Mouse (Mus musculus): ENCODE measurements around the gene Tulp4. TPM values are rescaled to one million over a fixed set of nuclear protein-coding genes. Genes with fewer than 3 reads are reported as not detected.

Gene Tulp4
- polyA plus RNA-seq, 1 experiment from 2014 or later, result 14.2 TPM

DNA sequence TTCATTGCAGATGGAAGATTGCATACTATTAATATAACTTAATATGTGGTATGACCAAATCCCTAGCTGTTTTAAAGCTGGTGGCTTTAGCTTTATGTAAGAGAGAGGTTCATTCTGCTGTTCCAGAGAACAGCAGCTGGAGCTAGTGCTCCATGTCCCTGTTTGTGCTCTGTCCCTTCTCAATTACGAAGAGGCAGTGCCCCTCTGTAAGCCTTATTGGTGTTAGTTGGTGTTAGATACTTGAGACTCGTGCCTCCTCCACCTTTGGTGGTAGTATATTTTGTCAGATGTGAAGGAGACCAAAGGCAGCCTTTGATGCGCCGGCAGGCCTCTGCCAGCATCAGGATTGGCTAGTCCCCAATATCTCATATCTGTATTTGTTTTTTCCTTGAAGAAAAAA is 92.9 kb downstream of the Tulp4 start:
- WGBS (ENCODE audit: insufficient replicate concordance), result 52% methylated on average over 4 of the region's 4 CpGs
- TF ChIP-seq EP300 (IDR thresholded peaks at IDR 0.05; ENCODE audit: low read depth), result no peak
- TF ChIP-seq CTCF (IDR thresholded peaks at IDR 0.05; ENCODE audit: low read depth), result no peak

DNA sequence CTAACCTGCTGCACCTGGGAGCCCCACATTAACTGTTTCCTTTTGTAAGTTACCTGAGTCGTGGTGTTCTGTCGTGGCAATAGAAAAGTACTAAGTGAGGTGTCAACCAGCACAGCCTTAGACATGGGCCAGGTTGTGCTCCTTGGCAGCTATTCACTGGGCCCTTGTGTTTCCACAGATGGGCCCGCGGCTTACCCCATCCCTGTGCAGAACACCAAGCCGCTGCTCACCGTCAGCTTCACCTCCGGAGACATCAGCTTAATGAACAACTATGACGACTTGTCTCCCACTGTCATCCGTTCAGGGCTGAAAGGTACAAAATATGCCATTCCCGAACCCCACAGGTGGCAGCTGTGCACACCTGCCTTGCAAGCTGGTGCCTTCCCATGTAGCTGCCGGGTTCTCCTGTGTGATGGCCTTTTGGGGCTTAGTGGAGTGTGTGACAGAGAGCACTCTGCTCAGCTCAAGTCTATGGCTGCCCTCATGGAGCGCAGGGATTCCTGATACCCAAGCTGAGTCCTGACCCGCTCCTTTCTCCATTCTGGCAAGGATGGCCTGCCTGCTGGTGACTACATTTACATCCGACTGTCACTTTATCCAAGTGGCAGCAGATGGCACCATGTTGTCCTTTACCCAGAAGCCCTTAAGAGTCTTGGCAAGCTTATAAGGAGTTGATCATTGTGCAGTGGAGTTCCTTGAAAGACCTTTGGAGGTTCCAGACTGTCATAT is 95.4 kb downstream of the Tulp4 start:
- WGBS (ENCODE audit: insufficient replicate concordance), result 81% methylated on average over 14 of the region's 14 CpGs
- Histone ChIP-seq H3K9ac (replicated peaks) (no peak overlapping the region), H3K9me3 (ENCODE audit: low read length) (no peaks in the 10 kb centered on the region), H3K4me3 (ENCODE audit: low read depth, low read length) (no peak overlapping the region), H3K4me1 (ENCODE audit: insufficient read depth) (no peaks in the 10 kb centered on the region), H3K27me3 (ENCODE audit: insufficient read depth, low read length) (no peaks in the 10 kb centered on the region), H3K36me3 (replicated peaks; ENCODE audit: insufficient read depth, low read length) (peaks cover 3% of the 10 kb centered on the region; the same call in 1 of the 2 replicates), H3K4me2 (ENCODE audit: low read depth, low read length) (no peak overlapping the region), H3K27ac (ENCODE audit: low read depth) (no peak overlapping the region)
- DNase-seq (no peak), ATAC-seq (no peak)
- TF ChIP-seq EP300 (IDR thresholded peaks at IDR 0.05; ENCODE audit: low read depth) (no peak), CTCF (IDR thresholded peaks at IDR 0.05; ENCODE audit: low read depth) (no peak)

More for the DNA sequence above, 92.9 kb downstream of the Tulp4 start:
- H3K9ac ChIP-seq (replicated peaks), result no peak overlapping the region
- H3K9me3 ChIP-seq (ENCODE audit: low read length), result no peaks in the 10 kb centered on the region
- no peak overlapping the region for H3K4me2 ChIP-seq (ENCODE audit: low read depth, low read length)
- H3K36me3 ChIP-seq (replicated peaks; ENCODE audit: insufficient read depth, low read length), result peaks cover 3% of the 10 kb centered on the region; the same call in 1 of the 2 replicates
- no peaks in the 10 kb centered on the region for H3K4me1 ChIP-seq (ENCODE audit: insufficient read depth)
- no peak overlapping the region for H3K4me3 ChIP-seq (ENCODE audit: low read depth, low read length)
- no peak overlapping the region for H3K27ac ChIP-seq (ENCODE audit: low read depth)
- no peak for DNase-seq
- ATAC-seq, result no peak
- H3K27me3 ChIP-seq (ENCODE audit: insufficient read depth, low read length), result no peaks in the 10 kb centered on the region

DNA sequence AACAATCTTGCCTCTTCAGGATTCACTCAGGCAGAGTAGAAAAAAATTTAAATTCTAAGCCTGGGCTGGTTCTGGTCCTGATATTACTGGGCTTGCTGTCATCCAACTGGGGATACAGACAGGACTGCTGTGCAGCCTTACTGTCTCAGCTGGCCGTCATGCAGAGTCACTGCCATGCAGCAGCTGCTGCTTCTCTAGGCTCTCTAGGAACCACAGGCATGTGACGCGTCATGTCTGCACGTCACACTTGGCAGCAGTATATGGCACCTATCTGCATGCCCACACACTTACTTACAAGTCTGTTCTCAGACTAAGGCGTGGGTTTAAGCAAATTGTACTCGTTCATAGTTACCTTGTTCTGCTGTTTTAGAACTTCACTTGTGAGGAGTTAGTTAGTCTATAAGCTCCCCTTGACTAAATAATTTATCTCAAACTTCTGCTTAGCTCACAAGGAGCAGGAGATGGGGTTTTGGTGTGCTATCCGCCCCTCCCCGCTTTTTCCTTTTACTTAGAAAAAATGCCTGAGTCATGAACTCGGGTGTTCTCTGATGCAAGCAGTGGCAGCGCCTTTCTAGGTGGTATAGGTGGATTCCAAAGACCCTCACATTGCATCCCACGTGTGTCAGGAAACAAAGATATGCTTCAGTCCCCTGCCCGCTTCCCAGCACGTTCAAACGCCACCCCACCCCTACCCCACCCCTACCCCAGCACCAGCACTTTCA is 96.3 kb downstream of the Tulp4 start:
- no peaks in the 10 kb centered on the region for H3K27me3 ChIP-seq (ENCODE audit: insufficient read depth, low read length)
- no peak for DNase-seq
- H3K4me3 ChIP-seq (ENCODE audit: low read depth, low read length), result no peak overlapping the region
- ATAC-seq, result no peak
- no peaks in the 10 kb centered on the region for H3K9me3 ChIP-seq (ENCODE audit: low read length)
- no peak for TF ChIP-seq CTCF (IDR thresholded peaks at IDR 0.05; ENCODE audit: low read depth)
- no peak for TF ChIP-seq EP300 (IDR thresholded peaks at IDR 0.05; ENCODE audit: low read depth)
- no peak overlapping the region for H3K4me2 ChIP-seq (ENCODE audit: low read depth, low read length)
- no peak overlapping the region for H3K9ac ChIP-seq (replicated peaks)
- peaks cover 3% of the 10 kb centered on the region; the same call in 1 of the 2 replicates for H3K36me3 ChIP-seq (replicated peaks; ENCODE audit: insufficient read depth, low read length)
- no peaks in the 10 kb centered on the region for H3K4me1 ChIP-seq (ENCODE audit: insufficient read depth)
- WGBS (ENCODE audit: insufficient replicate concordance), result 67% methylated on average over 14 of the region's 14 CpGs
- H3K27ac ChIP-seq (ENCODE audit: low read depth), result no peak overlapping the region

DNA sequence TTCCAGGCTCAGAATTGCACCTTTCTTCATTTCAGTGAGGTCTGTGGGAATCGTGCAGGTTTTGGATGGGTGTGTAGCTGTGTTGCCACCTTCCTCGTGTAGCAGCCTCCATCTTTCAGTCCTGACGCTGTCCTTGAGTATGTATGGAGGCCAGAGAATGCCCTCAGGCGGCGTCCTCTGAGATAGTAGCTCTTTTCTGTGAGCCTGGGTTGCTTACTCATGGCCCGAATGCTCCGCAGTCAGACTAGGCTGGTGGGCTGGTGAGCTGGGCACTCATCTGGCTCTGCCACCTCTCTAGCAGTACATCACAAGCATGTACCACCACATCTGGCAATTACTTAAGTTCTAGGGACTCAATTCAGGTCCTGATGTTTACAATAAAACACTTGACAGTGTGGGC is 96.9 kb downstream of the Tulp4 start:
- ATAC-seq, result no peak
- TF ChIP-seq CTCF (IDR thresholded peaks at IDR 0.05; ENCODE audit: low read depth) (no peak), EP300 (IDR thresholded peaks at IDR 0.05; ENCODE audit: low read depth) (no peak)
- no peak for DNase-seq
- Histone ChIP-seq H3K4me1 (ENCODE audit: insufficient read depth) (no peaks in the 10 kb centered on the region), H3K27ac (ENCODE audit: low read depth) (no peak overlapping the region), H3K36me3 (replicated peaks; ENCODE audit: insufficient read depth, low read length) (peaks cover 3% of the 10 kb centered on the region; the same call in 1 of the 2 replicates), H3K9me3 (ENCODE audit: low read length) (no peaks in the 10 kb centered on the region), H3K4me3 (ENCODE audit: low read depth, low read length) (no peak overlapping the region), H3K9ac (replicated peaks) (no peak overlapping the region), H3K27me3 (ENCODE audit: insufficient read depth, low read length) (no peaks in the 10 kb centered on the region), H3K4me2 (ENCODE audit: low read depth, low read length) (no peak overlapping the region)
- 75% methylated on average over 7 of the region's 7 CpGs for WGBS (ENCODE audit: insufficient replicate concordance)

DNA sequence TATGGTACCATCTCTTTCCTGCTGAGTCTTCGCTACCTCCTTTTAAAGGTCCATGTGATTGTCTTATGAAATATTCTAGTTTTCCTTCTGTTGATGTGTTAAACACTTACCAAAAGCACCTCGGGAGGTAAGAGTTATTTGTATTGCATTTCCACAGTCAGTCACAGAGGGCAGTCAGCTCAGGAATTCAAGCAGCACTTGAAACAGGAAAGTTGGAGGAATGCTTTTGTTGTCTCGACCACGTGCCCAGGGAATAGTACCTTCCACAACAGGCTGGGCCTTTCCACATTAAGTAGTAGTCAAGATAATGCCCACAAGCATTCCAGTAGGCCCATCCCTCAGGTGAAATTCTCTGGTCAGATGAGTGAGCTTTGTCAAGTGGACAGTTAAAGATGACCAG is 97.6 kb downstream of the Tulp4 start:
- no peak for TF ChIP-seq CTCF (IDR thresholded peaks at IDR 0.05; ENCODE audit: low read depth)
- TF ChIP-seq EP300 (IDR thresholded peaks at IDR 0.05; ENCODE audit: low read depth), result no peak
- no peak overlapping the region for H3K27ac ChIP-seq (ENCODE audit: low read depth)
- no peak for ATAC-seq
- H3K9me3 ChIP-seq (ENCODE audit: low read length), result no peaks in the 10 kb centered on the region
- H3K9ac ChIP-seq (replicated peaks), result no peak overlapping the region
- no peak overlapping the region for H3K4me2 ChIP-seq (ENCODE audit: low read depth, low read length)
- DNase-seq, result no peak
- no peak overlapping the region for H3K4me3 ChIP-seq (ENCODE audit: low read depth, low read length)
- no peaks in the 10 kb centered on the region for H3K4me1 ChIP-seq (ENCODE audit: insufficient read depth)
- WGBS (ENCODE audit: insufficient replicate concordance), result 41% methylated on average over 4 of the region's 4 CpGs
- H3K27me3 ChIP-seq (ENCODE audit: insufficient read depth, low read length), result no peaks in the 10 kb centered on the region
- H3K36me3 ChIP-seq (replicated peaks; ENCODE audit: insufficient read depth, low read length), result peaks cover 3% of the 10 kb centered on the region; the same call in 1 of the 2 replicates

DNA sequence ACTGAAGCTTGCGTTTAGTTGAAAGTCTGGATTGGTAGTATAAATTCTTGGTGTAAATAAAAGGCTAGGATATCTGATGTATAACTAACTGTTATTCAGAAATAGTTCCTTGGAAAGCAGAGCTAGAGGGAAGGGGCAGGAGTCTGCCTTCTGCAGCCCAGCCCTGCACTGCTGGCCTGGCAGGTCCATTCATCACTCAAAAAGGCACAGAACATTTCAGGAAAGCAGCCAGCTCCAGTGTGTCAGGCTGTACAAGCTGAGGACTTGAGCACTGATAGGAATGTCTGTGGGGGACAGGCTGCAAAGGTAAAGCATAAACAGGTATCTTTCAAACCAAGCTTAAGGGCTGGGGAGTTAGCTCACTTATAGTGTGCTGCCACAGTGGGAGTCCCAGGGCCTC is 105.5 kb downstream of the Tulp4 start:
- WGBS (ENCODE audit: insufficient replicate concordance), result 79% methylated on average over 1 of the region's 1 CpGs
- no peak overlapping the region for H3K4me2 ChIP-seq (ENCODE audit: low read depth, low read length)
- no peaks in the 10 kb centered on the region for H3K27me3 ChIP-seq (ENCODE audit: insufficient read depth, low read length)
- no peak overlapping the region for H3K27ac ChIP-seq (ENCODE audit: low read depth)
- H3K9me3 ChIP-seq (ENCODE audit: low read length), result no peaks in the 10 kb centered on the region
- no peak for DNase-seq
- ATAC-seq, result no peak
- no peak overlapping the region for H3K4me3 ChIP-seq (ENCODE audit: low read depth, low read length)
- TF ChIP-seq EP300 (IDR thresholded peaks at IDR 0.05; ENCODE audit: low read depth), result no peak
- no peak for TF ChIP-seq CTCF (IDR thresholded peaks at IDR 0.05; ENCODE audit: low read depth)
- H3K36me3 ChIP-seq (replicated peaks; ENCODE audit: insufficient read depth, low read length), result 0 out of 2 replicates have a peak, but pooled peaks cover 3% of the 10 kb centered on the region
- H3K4me1 ChIP-seq (ENCODE audit: insufficient read depth), result no peaks in the 10 kb centered on the region
- no peak overlapping the region for H3K9ac ChIP-seq (replicated peaks)

All from liver, postnatal 0 days (tissue).